13 mouse cellular contexts compared by ENCODE assay signal in the genomic region with DNA sequence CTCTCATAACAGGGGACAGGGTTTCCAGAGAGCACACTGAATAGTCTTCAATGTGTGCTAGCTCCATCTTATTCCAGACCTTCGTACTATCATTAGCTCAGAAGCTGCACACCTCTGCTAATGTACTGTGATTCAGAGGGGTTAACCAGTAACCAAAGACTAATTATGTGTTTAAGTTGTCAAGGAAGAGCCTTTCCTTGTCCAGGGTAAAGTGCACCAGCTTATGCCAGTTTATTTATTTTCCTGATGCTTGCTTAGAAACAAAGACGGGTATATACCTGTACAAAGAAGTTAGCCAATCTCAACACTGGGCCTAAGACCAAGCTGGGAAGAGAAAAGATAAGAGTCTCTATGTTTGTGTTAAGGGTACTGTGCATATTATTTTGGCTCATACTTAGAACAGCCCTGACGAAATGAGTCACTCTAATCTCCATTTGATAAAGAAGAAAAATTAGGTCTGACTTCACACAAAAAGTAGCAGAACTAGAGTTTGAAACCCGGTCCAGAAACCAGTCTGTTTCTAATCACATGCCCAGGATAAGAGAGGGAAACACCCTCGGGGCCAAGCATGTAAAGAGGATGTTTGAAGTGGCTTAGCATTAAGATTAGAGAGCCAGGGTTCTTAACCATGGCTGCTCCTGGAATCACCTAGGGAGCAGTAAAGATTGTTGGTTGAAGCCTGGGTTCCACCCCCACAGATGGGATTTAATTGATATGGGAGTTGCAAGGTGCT. TPM values are rescaled to one million over a fixed set of nuclear protein-coding genes. Genes with fewer than 3 reads are reported as not detected.
A peak's percentile ranks its signal among the peaks of the same experiment; 100 is the strongest.
DNase-seq lines count a peak whose midpoint lies in the region; ATAC-seq and TF ChIP-seq lines count a peak whose summit lies in the region.
"Had no signal": no experiment of that assay in that cellular context is flagged by ENCODE, and none has a peak within 500 bp of the region (broad histone marks: within the 10 kb centered on the region; RNA-seq: fewer than 3 reads in every experiment).

No protein-coding gene starts in this region.

- no peaks in the 10 kb centered on the region for H3K27me3 ChIP-seq in heart, embryonic 15.5 days
- no peaks in the 10 kb centered on the region for H3K27me3 ChIP-seq in heart, embryonic 10.5 days (ENCODE audit: insufficient read depth, poor library complexity, severe bottlenecking)
- H3K27me3 ChIP-seq in liver, postnatal 0 days (ENCODE audit: insufficient read depth, low read length): no peaks in the 10 kb centered on the region

- no peaks in the 10 kb centered on the region for H3K9me3 ChIP-seq in heart, embryonic 15.5 days (replicated peaks)
- H3K9me3 ChIP-seq in heart, embryonic 10.5 days: no peaks in the 10 kb centered on the region
- H3K9me3 ChIP-seq in liver, postnatal 0 days (ENCODE audit: low read length): no peaks in the 10 kb centered on the region

- H3K36me3 ChIP-seq in heart, embryonic 15.5 days: no peaks in the 10 kb centered on the region
- H3K36me3 ChIP-seq in heart, embryonic 10.5 days: no peaks in the 10 kb centered on the region
- no peaks in the 10 kb centered on the region for H3K36me3 ChIP-seq in liver, postnatal 0 days (replicated peaks; ENCODE audit: insufficient read depth, low read length)

- no peak overlapping the region for H3K9ac ChIP-seq in heart, embryonic 15.5 days
- H3K9ac ChIP-seq in liver, postnatal 0 days (replicated peaks): no peak overlapping the region

- peak overlapping the region; percentile 45 for H3K4me2 ChIP-seq in heart, embryonic 15.5 days
- peak overlapping the region; percentile 88 for H3K4me2 ChIP-seq in liver, postnatal 0 days (ENCODE audit: low read depth, low read length)

- TF ChIP-seq EP300 in liver, postnatal 0 days (IDR thresholded peaks at IDR 0.05; ENCODE audit: low read depth): no peak

- DNase-seq in heart, embryonic 10.5 days (ENCODE audit: low spot score): no peak
- DNase-seq in urinary bladder, postnatal 14 days (ENCODE audit: low spot score): peak; percentile 7
- no peak for DNase-seq in urinary bladder, postnatal 36 days (ENCODE audit: low spot score in 2 of 2)
- no peak for DNase-seq in liver, postnatal 0 days
- no peak for DNase-seq in cerebellum, adult 11 months
- no peak for DNase-seq in yolk sac, embryonic 10.5 days (ENCODE audit: low spot score)
- DNase-seq in ovary, postnatal 14 days (ENCODE audit: low spot score): no peak
- DNase-seq: adrenal gland, postnatal 14 days; cerebellum, adult 11-12 months; right cerebral cortex, postnatal 25 days had no signal

- WGBS in heart, embryonic 15.5 days: 26% methylated on average over 5 of the region's 5 CpGs
- WGBS in heart, embryonic 10.5 days: 30% methylated on average over 5 of the region's 5 CpGs
- WGBS in liver, postnatal 0 days (ENCODE audit: insufficient replicate concordance): 31% methylated on average over 5 of the region's 5 CpGs

- peak overlapping the region; percentile 57 for H3K27ac ChIP-seq in heart, embryonic 15.5 days
- no peak overlapping the region for H3K27ac ChIP-seq in heart, embryonic 10.5 days
- H3K27ac ChIP-seq in liver, postnatal 0 days (ENCODE audit: low read depth): peak overlapping the region; percentile 53
- H3K27ac ChIP-seq: layer of hippocampus, adult 2 months had no signal

- peaks cover 50% of the 10 kb centered on the region for H3K4me1 ChIP-seq in heart, embryonic 15.5 days (replicated peaks)
- H3K4me1 ChIP-seq in heart, embryonic 10.5 days: peaks cover 53% of the 10 kb centered on the region
- H3K4me1 ChIP-seq in liver, postnatal 0 days (ENCODE audit: insufficient read depth): peaks cover 50% of the 10 kb centered on the region

- no peak for ATAC-seq in heart, embryonic 15.5 days (replicated peaks; ENCODE audit: insufficient number of reproducible peaks, insufficient read depth, low FRiP score, low read depth)
- ATAC-seq in liver, postnatal 0 days: no peak
- ATAC-seq: hindbrain, embryonic 16.5 days had no signal

- TF ChIP-seq CTCF in liver, postnatal 0 days (IDR thresholded peaks at IDR 0.05; ENCODE audit: low read depth): no peak

- no peak overlapping the region for H3K4me3 ChIP-seq in heart, embryonic 15.5 days
- no peak overlapping the region for H3K4me3 ChIP-seq in heart, embryonic 10.5 days
- H3K4me3 ChIP-seq in liver, postnatal 0 days (ENCODE audit: low read depth, low read length): 0 out of 2 replicates have a peak overlapping the region, but pooled peaks have one; percentile 6
- H3K4me3 ChIP-seq: layer of hippocampus, adult 2 months had no signal

RNA-seq across cellular contexts. Expression of gene Golim4, which starts 4.3 kb away (rescaled TPM):
- 40.1 and 43.8 TPM in 2 replicates for polyA plus RNA-seq in heart, embryonic 15.5 days (2015; fragmentation: Nextera tagmentation; extraction: Ambion mirVana)
- polyA plus RNA-seq in heart, embryonic 10.5 days (2016; fragmentation: Nextera tagmentation; extraction: Ambion mirVana): 43.3 and 50.2 TPM in 2 replicates
- 24.7 and 29.1 TPM in 2 replicates for polyA plus RNA-seq in liver, postnatal 0 days (2015; fragmentation: Nextera tagmentation; extraction: Ambion mirVana)
